Mouse (Mus musculus) stomach, postnatal 0 days (tissue): ENCODE results near the gene Prickle2.

Experiments used
- CTCF ChIP-seq: IDR thresholded peaks from 2 replicates; pipeline ENCODE4 v1.5.1; 2016; ENCODE audit warnings: antibody characterized with exemption, low read depth, mild to moderate bottlenecking, moderate library complexity
- EP300 ChIP-seq: optimal IDR thresholded peaks from 2 replicates; pipeline ENCODE3; 2016; ENCODE audit warnings: antibody characterized with exemption

- TF ChIP-seq EP300 (no peak), CTCF (no peak)
These were observed 162.1 kb downstream of the Prickle2 start for GRCm38 (mm10) chr6:92543825-92544224.
